Mouse (Mus musculus) bone marrow macrophage, adult 2 months (primary cell): ENCODE data around the gene Gm18596.

ENCODE experiments used
- CTCF ChIP-seq: IDR thresholded peaks from 2 replicates; pipeline ENCODE4 v1.5.1; 2012; ENCODE audit warnings: low read depth, mild to moderate bottlenecking, low read length, moderate library complexity
- POLR2A ChIP-seq: IDR thresholded peaks from 2 replicates; pipeline ENCODE4 v1.6.1; 2012; ENCODE audit warnings: mild to moderate bottlenecking, low read depth, low read length, borderline replicate concordance

DNA sequence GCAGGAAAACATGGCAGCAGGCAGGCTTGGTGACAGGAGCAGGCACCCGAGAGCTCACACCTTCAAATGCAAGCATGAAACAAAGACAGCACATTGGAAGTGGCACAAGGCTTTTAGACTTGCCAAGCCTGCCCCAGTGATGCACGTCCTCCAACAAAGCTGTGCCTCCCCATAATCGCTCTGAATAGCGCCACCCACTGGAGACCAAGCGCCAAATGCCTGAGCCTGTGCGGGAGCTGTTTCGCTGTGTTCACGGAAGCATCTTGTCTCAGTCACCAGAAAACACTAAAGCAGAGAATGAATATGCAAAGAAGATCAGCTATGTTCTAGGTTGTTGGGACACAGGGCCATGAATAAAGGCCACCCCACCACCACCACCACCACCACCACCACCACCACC lies 17.6 kb downstream of the Gm18596 start:
- TF ChIP-seq CTCF (no peak), POLR2A (no peak)
